Mouse (Mus musculus): Measurements from ENCODE around the gene Adgrb3.

Adgrb3 gene

DNA sequence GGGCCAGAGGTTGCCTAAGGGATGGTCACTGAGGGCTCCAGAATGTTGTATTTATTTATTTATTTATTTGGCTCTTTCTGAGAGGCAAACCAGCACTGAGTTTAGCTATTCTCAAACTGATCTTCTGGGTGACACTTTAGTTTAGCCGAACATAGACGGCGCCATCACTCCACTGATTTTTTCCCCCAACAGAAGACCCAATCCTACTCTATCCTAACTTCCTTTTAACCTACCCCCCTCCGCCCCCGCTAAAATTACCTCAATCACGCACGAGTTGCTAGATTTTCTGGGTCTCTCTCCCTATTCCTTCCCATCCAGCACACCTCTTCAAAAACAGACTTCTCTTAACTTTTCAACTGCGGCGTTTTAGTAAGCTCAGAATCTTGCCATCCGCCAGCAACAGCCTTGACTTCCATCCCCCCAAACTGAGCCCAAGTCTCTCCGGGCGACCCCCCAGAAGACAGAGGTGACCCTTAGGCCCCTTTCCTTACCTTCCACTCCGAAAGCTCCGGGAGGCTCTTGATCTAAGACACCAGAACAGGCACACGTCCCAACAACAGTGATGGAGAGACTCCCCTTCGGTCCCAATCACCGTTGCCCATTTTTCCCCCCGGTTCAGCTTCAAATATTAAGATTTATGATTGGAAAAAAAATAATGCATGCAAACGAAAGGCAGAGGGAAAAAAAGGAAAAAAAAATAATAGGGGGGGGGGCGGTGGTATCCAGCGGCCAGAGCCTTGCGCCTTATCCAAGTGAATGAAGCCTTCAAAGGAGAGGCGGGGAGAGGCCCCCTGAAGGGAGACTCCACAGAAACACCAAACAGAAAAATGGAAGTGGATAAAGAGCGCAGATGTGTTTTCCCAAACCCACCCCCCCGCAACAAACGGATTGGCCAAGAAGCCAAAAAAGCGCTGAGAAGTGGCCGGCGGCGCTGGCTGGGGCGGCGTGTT lies at the start of gene Adgrb3:
Gene Adgrb3 (minus strand): TSS at position 737 of the 950 bp plus-strand sequence.
- no peak for DNase-seq (ENCODE audit: low spot score in 2 of 2)

- no peak for DNase-seq (ENCODE audit: low spot score in 2 of 2)
Measured at GRCm38 (mm10) chr1:25877526-25877925, 48.0 kb upstream of the Adgrb3 start.

DNA sequence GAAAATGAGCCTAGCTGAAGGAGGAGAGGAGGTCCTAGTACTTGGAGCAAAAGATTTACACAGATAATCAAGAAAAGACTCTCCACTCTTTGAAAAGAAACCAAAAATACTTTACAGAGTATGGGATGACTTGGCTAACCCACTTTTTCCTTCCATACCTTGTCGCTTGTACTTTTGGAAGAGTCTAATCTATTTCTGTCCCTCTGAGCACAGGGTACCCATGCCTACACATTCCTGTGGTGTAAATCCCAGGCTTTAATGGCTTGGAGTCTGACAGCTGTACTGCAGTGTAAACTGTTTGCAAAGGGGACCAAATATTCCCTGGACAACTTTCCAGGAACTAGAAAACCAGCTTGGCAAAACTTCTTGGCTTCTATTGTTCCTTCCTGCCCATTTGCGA lies 28.0 kb upstream of the Adgrb3 start:
- no peak for DNase-seq (ENCODE audit: low spot score in 2 of 2)

- DNase-seq (ENCODE audit: low spot score in 2 of 2) = no peak
Measured at GRCm38 (mm10) chr1:25854451-25854978, 25.0 kb upstream of the Adgrb3 start.

- DNase-seq (ENCODE audit: low spot score in 2 of 2) = no peak
Measured at GRCm38 (mm10) chr1:25832260-25832659, 2.8 kb upstream of the Adgrb3 start.

GRCm38 (mm10) chr1:25831521-25831900 lies 2.0 kb upstream of the Adgrb3 start:
- DNase-seq (ENCODE audit: low spot score in 2 of 2) = no peak

GRCm38 (mm10) chr1:25830757-25831520 lies 1.4 kb upstream of the Adgrb3 start:
- DNase-seq (ENCODE audit: low spot score in 2 of 2) = no peak

- no peak for DNase-seq (ENCODE audit: low spot score in 2 of 2)
Measured at GRCm38 (mm10) chr1:25829921-25830751, 629 bp upstream of the Adgrb3 start.

DNA sequence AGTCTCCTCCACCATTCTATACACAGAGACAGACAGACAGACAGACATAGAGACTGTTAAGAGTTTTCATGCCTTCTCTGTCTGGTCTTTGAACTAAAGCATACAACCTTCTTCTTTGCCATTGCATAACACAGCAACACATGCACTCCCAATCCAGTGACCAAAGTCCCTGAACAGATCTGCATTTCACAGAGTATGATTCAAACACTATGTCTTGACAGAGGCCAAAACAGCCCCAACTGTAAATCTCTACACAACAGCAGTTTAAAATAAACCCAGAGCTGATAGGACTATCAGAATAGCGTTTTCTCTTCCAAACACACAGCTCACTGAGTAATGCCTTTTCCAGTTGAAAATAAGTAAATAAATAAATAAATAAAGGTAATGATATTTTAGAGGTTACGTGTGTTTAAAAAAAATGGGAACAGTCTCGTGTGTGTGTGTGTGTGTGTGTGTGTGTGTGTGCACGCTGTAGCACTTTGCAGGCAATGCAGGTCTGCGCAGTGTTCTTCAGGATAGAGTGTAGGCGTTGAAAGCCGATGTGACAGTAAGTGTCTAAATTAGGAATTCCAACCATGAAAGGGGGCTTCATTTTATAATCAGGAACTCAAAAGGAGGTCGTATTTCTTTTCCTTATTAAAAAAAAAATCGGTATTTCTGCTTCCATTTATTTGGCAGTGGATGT lies 1.3 kb downstream of the Adgrb3 start:
- no peak for DNase-seq (ENCODE audit: low spot score in 2 of 2)

DNA sequence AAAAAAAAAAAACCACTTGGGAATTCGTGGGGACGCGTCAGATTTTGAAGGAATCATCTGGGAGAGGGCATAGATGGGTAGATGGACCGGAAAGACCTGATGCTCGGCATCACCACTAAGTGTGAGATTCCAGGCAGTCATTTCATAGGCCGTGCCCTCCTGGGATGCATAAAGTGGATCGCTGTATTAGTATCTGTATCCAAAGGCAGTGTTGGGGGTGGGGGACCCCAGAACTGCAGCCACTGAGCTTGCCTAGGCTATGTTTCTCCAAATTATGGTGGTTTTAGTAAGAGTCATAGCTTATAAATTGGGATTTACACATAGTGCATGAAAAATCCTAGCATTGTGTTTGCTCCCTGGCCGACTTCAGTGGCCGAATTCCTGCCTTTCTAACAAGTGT lies 2.1 kb downstream of the Adgrb3 start:
- DNase-seq (ENCODE audit: low spot score in 2 of 2) = no peak

GRCm38 (mm10) chr1:25826771-25827170 lies 2.7 kb downstream of the Adgrb3 start:
- DNase-seq (ENCODE audit: low spot score in 2 of 2) = no peak

- DNase-seq (ENCODE audit: low spot score in 2 of 2) = no peak
Measured at GRCm38 (mm10) chr1:25824626-25825025, 4.9 kb downstream of the Adgrb3 start.

DNA sequence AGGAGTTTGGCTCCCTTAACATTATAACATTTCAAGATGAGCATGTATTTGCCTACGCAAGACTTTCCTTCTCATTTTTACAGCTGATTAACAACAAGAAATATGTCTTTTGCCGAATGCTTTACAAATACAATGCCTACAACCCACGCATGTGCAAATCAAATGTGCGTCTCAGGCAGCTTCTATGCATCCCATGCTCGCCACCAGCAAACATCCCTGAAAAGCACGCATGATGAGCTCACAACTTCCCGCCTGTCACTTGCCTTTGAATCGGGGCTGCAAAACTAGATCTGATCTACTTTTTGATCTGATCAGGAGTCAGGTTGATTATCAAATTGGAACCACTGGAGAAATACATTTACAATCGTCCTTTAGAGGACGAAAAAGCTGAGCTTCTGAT lies 5.5 kb downstream of the Adgrb3 start:
- DNase-seq (ENCODE audit: low spot score in 2 of 2) = no peak

DNA sequence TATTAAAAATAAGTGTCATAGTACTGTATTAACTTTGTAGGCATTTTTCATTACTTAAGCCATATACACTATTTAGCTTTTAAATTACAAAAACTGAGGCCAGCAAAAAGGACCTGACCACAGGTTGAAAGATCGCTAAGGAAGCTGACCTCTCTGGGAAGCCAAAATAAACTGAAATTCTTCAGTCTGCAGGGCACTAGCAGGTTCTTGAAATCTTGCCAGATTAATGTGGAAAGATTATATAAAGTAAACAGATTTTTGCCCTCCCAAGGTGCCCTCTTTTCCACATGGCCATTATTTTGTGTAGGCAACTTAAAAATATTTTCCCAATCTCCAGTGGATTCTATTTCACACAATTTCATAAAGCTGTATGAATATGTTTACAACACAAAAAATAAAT lies 14.0 kb downstream of the Adgrb3 start:
- DNase-seq (ENCODE audit: low spot score in 2 of 2) = no peak

GRCm38 (mm10) chr1:25778784-25779183 lies 50.7 kb downstream of the Adgrb3 start:
- no peak for DNase-seq (ENCODE audit: low spot score in 2 of 2)

- DNase-seq (ENCODE audit: low spot score in 2 of 2) = no peak
Measured at GRCm38 (mm10) chr1:25777459-25777858, 52.0 kb downstream of the Adgrb3 start.

- no peak for DNase-seq (ENCODE audit: low spot score in 2 of 2)
Measured at GRCm38 (mm10) chr1:25775440-25776130, 53.9 kb downstream of the Adgrb3 start.

- no peak for DNase-seq (ENCODE audit: low spot score in 2 of 2)
Measured at GRCm38 (mm10) chr1:25768958-25769357, 60.5 kb downstream of the Adgrb3 start.

- no peak for DNase-seq (ENCODE audit: low spot score in 2 of 2)
Measured at GRCm38 (mm10) chr1:25755265-25755664, 74.2 kb downstream of the Adgrb3 start.

DNA sequence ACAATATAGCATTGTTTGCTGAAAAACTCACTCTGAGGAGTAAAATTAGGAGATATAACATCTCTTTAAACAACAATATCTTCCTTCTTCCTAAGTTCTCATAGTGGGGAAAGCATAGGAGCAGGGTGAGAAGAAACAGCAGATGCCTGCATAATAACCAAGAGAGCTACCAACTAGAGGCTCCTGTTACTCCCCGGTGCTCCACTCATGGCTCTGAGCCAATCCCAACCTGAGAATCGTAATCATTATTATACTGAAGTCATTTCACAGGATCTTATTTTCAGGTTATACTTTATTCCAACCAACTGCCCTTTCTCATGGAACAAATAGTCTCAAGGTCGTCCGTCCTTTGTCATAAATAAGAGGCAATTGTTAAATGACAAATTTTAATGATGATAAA lies 75.0 kb downstream of the Adgrb3 start:
- DNase-seq (ENCODE audit: low spot score in 2 of 2) = no peak
